ENCODE assay signal across 14 mouse cellular contexts in the genomic region with DNA sequence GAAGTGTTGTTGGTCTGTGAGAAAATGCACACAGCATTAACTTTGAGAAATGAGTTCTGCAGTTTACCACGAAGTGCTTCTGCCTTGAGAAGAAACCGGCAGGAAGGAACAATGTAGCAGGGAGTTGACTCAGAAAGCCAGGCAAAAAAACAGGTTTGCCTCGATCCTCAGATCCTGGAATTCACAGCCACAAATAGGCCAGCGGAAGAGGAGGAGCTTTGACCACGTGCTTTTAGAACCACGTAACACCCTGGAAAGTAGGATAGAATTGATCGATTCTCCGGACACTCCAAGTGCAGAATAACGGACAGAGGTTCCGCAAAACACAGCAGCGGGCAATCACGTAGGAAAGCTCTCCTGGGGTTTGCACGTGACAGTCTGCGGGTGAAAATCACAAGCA.
A peak's percentile ranks its signal among the peaks of the same experiment; 100 is the strongest.
DNase-seq lines count a peak whose midpoint lies in the region; ATAC-seq and TF ChIP-seq lines count a peak whose summit lies in the region.
"Had no signal": no experiment of that assay in that cellular context is flagged by ENCODE, and none has a peak within 500 bp of the region (broad histone marks: within the 10 kb centered on the region; RNA-seq: fewer than 3 reads in every experiment).

No protein-coding gene starts in this region.

- ATAC-seq in forebrain, postnatal 0 days: no peak
- no peak for ATAC-seq in forebrain, embryonic 14.5 days
- ATAC-seq in embryonic facial prominence, embryonic 14.5 days (ENCODE audit: low read depth): no peak
- ATAC-seq in limb, embryonic 14.5 days (ENCODE audit: low FRiP score, low read depth): no peak
- ATAC-seq in activated CD4-positive, CD25-positive, alpha-beta regulatory T cell, adult 4 months: no peak

- H3K27ac ChIP-seq in forebrain, postnatal 0 days (ENCODE audit: low read depth, low read length): no peak overlapping the region
- no peak overlapping the region for H3K27ac ChIP-seq in forebrain, embryonic 14.5 days (ENCODE audit: low read depth, low read length)
- H3K27ac ChIP-seq in embryonic facial prominence, embryonic 14.5 days (replicated peaks; ENCODE audit: low read depth, low read length): peak overlapping the region; percentile 72
- peak overlapping the region; percentile 22; the same call in 1 of the 2 replicates for H3K27ac ChIP-seq in limb, embryonic 14.5 days (replicated peaks; ENCODE audit: low read depth, low read length)

- H3K4me2 ChIP-seq in forebrain, postnatal 0 days (ENCODE audit: low read depth): no peak overlapping the region
- H3K4me2 ChIP-seq in forebrain, embryonic 14.5 days (ENCODE audit: low read length): no peak overlapping the region
- H3K4me2 ChIP-seq in embryonic facial prominence, embryonic 14.5 days (ENCODE audit: low read depth, low read length): peak overlapping the region; percentile 33
- 0 out of 2 replicates have a peak overlapping the region, but pooled peaks have one; percentile 0 for H3K4me2 ChIP-seq in limb, embryonic 14.5 days (replicated peaks; ENCODE audit: low read depth, low read length, severe bottlenecking)
- H3K4me2 ChIP-seq: forebrain, embryonic 13.5 days; heart, embryonic 11.5 days had no signal

- TF ChIP-seq CTCF in forebrain, postnatal 0 days (IDR thresholded peaks at IDR 0.05; ENCODE audit: low read depth): no peak

- H3K36me3 ChIP-seq in forebrain, postnatal 0 days (ENCODE audit: insufficient read depth): no peaks in the 10 kb centered on the region
- no peaks in the 10 kb centered on the region for H3K36me3 ChIP-seq in forebrain, embryonic 14.5 days (ENCODE audit: control insufficient read depth, insufficient read depth, low read length)
- no peaks in the 10 kb centered on the region for H3K36me3 ChIP-seq in embryonic facial prominence, embryonic 14.5 days (ENCODE audit: control insufficient read depth, insufficient read depth, low read length)
- no peaks in the 10 kb centered on the region for H3K36me3 ChIP-seq in limb, embryonic 14.5 days (ENCODE audit: control insufficient read depth, insufficient read depth, low read length)

- H3K9ac ChIP-seq in forebrain, postnatal 0 days: no peak overlapping the region
- H3K9ac ChIP-seq in forebrain, embryonic 14.5 days (ENCODE audit: low read length): no peak overlapping the region
- H3K9ac ChIP-seq in embryonic facial prominence, embryonic 14.5 days (ENCODE audit: low read depth, low read length): no peak overlapping the region
- H3K9ac ChIP-seq in limb, embryonic 14.5 days (ENCODE audit: low read depth, low read length, severe bottlenecking): no peak overlapping the region
- H3K9ac ChIP-seq: forebrain, embryonic 13.5 days had no signal

- H3K9me3 ChIP-seq in forebrain, postnatal 0 days (ENCODE audit: low read length): no peaks in the 10 kb centered on the region
- no peaks in the 10 kb centered on the region for H3K9me3 ChIP-seq in forebrain, embryonic 14.5 days (replicated peaks; ENCODE audit: control insufficient read depth, low read length)
- H3K9me3 ChIP-seq in embryonic facial prominence, embryonic 14.5 days (ENCODE audit: control insufficient read depth, low read length): no peaks in the 10 kb centered on the region
- no peaks in the 10 kb centered on the region for H3K9me3 ChIP-seq in limb, embryonic 14.5 days (ENCODE audit: control insufficient read depth, low read length)
- H3K9me3 ChIP-seq: forebrain, embryonic 13.5 days had no signal

- DNase-seq in forebrain, postnatal 0 days: peak; percentile 14
- no peak for DNase-seq in forebrain, embryonic 14.5 days (ENCODE audit: low spot score)
- DNase-seq in R1 (ENCODE audit: low read depth, low spot score): peak; percentile 24
- DNase-seq in embryonic facial prominence, embryonic 14.5 days (ENCODE audit: low spot score): peak; percentile 53
- DNase-seq in limb, embryonic 14.5 days (ENCODE audit: low spot score): peak; percentile 46
- no peak for DNase-seq in cerebellum, postnatal 36 days
- DNase-seq in natural killer cell, adult 2 months (ENCODE audit: low spot score in 2 of 2): no peak
- DNase-seq: adrenal gland, postnatal 25 days; cerebellum, adult 9-11 months; kidney, adult 8-10 months; layer of hippocampus, postnatal 36 days had no signal

- H3K4me1 ChIP-seq in forebrain, postnatal 0 days (ENCODE audit: insufficient read depth): 0 out of 2 replicates have a peak, but pooled peaks cover 7% of the 10 kb centered on the region
- H3K4me1 ChIP-seq in forebrain, embryonic 14.5 days (ENCODE audit: control insufficient read depth, insufficient read depth, low read length): 0 out of 2 replicates have a peak, but pooled peaks cover 10% of the 10 kb centered on the region
- peaks cover 24% of the 10 kb centered on the region for H3K4me1 ChIP-seq in embryonic facial prominence, embryonic 14.5 days (ENCODE audit: control insufficient read depth, insufficient read depth, low read length)
- H3K4me1 ChIP-seq in limb, embryonic 14.5 days (ENCODE audit: control insufficient read depth, insufficient read depth, low read length): peaks cover 28% of the 10 kb centered on the region

- no peak for TF ChIP-seq POLR2A in limb, embryonic 14.5 days (IDR thresholded peaks at IDR 0.05; ENCODE audit: borderline replicate concordance, extremely low read depth, insufficient read depth, insufficient read length)

- 54% methylated on average over 14 of the region's 14 CpGs for WGBS in forebrain, postnatal 0 days
- 79% methylated on average over 14 of the region's 14 CpGs for WGBS in forebrain, embryonic 14.5 days
- WGBS in embryonic facial prominence, embryonic 14.5 days: 47% methylated on average over 14 of the region's 14 CpGs
- 55% methylated on average over 14 of the region's 14 CpGs for WGBS in limb, embryonic 14.5 days

- no peak overlapping the region for H3K4me3 ChIP-seq in forebrain, postnatal 0 days (ENCODE audit: low read depth, low read length)
- H3K4me3 ChIP-seq in forebrain, embryonic 14.5 days (ENCODE audit: low read depth, low read length): no peak overlapping the region
- H3K4me3 ChIP-seq in embryonic facial prominence, embryonic 14.5 days (ENCODE audit: low read depth, low read length): no peak overlapping the region
- no peak overlapping the region for H3K4me3 ChIP-seq in limb, embryonic 14.5 days (replicated peaks; ENCODE audit: low read length)
- H3K4me3 ChIP-seq: forebrain, embryonic 13.5 days had no signal

- H3K27me3 ChIP-seq in forebrain, postnatal 0 days (ENCODE audit: insufficient read depth, low read length): no peaks in the 10 kb centered on the region
- H3K27me3 ChIP-seq in forebrain, embryonic 14.5 days (replicated peaks; ENCODE audit: control insufficient read depth, insufficient read depth, low read length): no peaks in the 10 kb centered on the region
- no peaks in the 10 kb centered on the region for H3K27me3 ChIP-seq in embryonic facial prominence, embryonic 14.5 days (replicated peaks; ENCODE audit: control insufficient read depth, insufficient read depth, low read length)
- no peaks in the 10 kb centered on the region for H3K27me3 ChIP-seq in limb, embryonic 14.5 days (ENCODE audit: control insufficient read depth, insufficient read depth, low read length)
- H3K27me3 ChIP-seq: forebrain, embryonic 13.5 days had no signal

Comparison
In these comparisons a context has a peak if more than half of its experiments do, and no peak if none do; other contexts are left out.
1. DNase-seq: peak in forebrain, postnatal 0 days (single experiment), R1 (single experiment), embryonic facial prominence, embryonic 14.5 days (single experiment) and limb, embryonic 14.5 days (single experiment); none in forebrain, embryonic 14.5 days (single experiment), cerebellum, postnatal 36 days (0 of 2) and natural killer cell, adult 2 months (0 of 2).
2. H3K27ac ChIP-seq: peak in embryonic facial prominence, embryonic 14.5 days (single experiment) and limb, embryonic 14.5 days (single experiment); none in forebrain, postnatal 0 days (single experiment) and forebrain, embryonic 14.5 days (single experiment).
3. H3K4me2 ChIP-seq: peak in embryonic facial prominence, embryonic 14.5 days (single experiment) and limb, embryonic 14.5 days (single experiment); none in forebrain, postnatal 0 days (single experiment) and forebrain, embryonic 14.5 days (single experiment).